Mouse (Mus musculus): Measurements from ENCODE around the gene Fmnl2.

- TF ChIP-seq CTCF (IDR thresholded peaks at IDR 0.05; ENCODE audit: control insufficient read depth, insufficient read depth, insufficient read length) (no peak), USF1 (IDR thresholded peaks at IDR 0.05; ENCODE audit: low read depth) (no peak)
Measured at GRCm38 (mm10) chr2:52920701-52921435, 63.2 kb downstream of the Fmnl2 start.
